Mouse (Mus musculus) forebrain, embryonic 11.5 days (tissue): ENCODE measurements around the gene Hist2h2aa1. TPM values are rescaled to one million over a fixed set of nuclear protein-coding genes. Genes with fewer than 3 reads are reported as not detected.
"Not testable (repeated sequence)": the region's sequence is repeated elsewhere in the genome, so short reads cannot be mapped to it uniquely, and the experiment has no call there.

Experiments used
- ATAC-seq: fragments of 200-750 bp; cut with Nextera tagmentation; replicated peaks from 2 replicates; pipeline ENCODE4 v1.8.0; 2017; ENCODE audit warnings: moderate TSS enrichment; ENCODE audit not compliant: low FRiP score
- DNase-seq: peaks from one replicate; pipeline ENCODE4 v3.0.0-alpha.2; 2017; ENCODE audit warnings: low spot score
- H3K27ac ChIP-seq: fragments of 300-500 bp; sonication (generic); 2 replicates; pipeline ENCODE4 v1.5.1; 2014; ENCODE audit warnings: low read depth, low read length
- H3K27me3 ChIP-seq: fragments of 300-500 bp; sonication (generic); 2 replicates; pipeline ENCODE4 v1.6.1; 2014; ENCODE audit warnings: mild to moderate bottlenecking, low read length, mixed read lengths; ENCODE audit not compliant: control insufficient read depth, insufficient read depth
- H3K36me3 ChIP-seq: fragments of 300-500 bp; sonication (generic); 2 replicates; pipeline ENCODE4 v1.6.1; 2014; ENCODE audit warnings: mild to moderate bottlenecking, low read length, moderate library complexity, mixed read lengths; ENCODE audit not compliant: control insufficient read depth, insufficient read depth
- H3K4me1 ChIP-seq: fragments of 300-500 bp; sonication (generic); replicated peaks from 2 replicates; pipeline ENCODE4 v1.6.1; 2014; ENCODE audit warnings: low read length, mixed read lengths; ENCODE audit not compliant: control insufficient read depth, insufficient read depth
- H3K4me2 ChIP-seq: fragments of 300-500 bp; sonication (generic); 2 replicates; pipeline ENCODE4 v1.6.1; 2014; ENCODE audit warnings: low read depth, mild to moderate bottlenecking, low read length, moderate library complexity, mixed read lengths; ENCODE audit not compliant: severe bottlenecking
- H3K4me3 ChIP-seq: fragments of 300-500 bp; sonication (generic); 2 replicates; pipeline ENCODE4 v1.5.1; 2014; ENCODE audit warnings: low read depth, low read length
- H3K9ac ChIP-seq: fragments of 300-500 bp; sonication (generic); 2 replicates; pipeline ENCODE4 v1.6.1; 2014; ENCODE audit warnings: low read length
- H3K9me3 ChIP-seq: fragments of 300-500 bp; sonication (generic); 2 replicates; pipeline ENCODE4 v1.6.1; 2016; ENCODE audit warnings: low read length, mixed read lengths; ENCODE audit not compliant: control insufficient read depth
- WGBS: fragments of 180-500 bp; shearing (Covaris S2); extraction: QIAGEN DNeasy Blood & Tissue Kit; methylation state at CpG from one replicate; pipeline ENCODE4 v1.1.7; 2014; 5-methylcytosine and 5-hydroxymethylcytosine counted together
- polyA plus RNA-seq: library from polyadenylated mRNA; unstranded; fragments of >200 nt; fragmentation: Nextera tagmentation; extraction: Ambion mirVana; gene quantifications from 2 replicates; pipeline ENCODE4 v1.2.1, GENCODE M21; 2014

The Hist2h2aa1 gene
- polyA plus RNA-seq, 1 experiment from 2014 or later, result 18.7 TPM

DNA sequence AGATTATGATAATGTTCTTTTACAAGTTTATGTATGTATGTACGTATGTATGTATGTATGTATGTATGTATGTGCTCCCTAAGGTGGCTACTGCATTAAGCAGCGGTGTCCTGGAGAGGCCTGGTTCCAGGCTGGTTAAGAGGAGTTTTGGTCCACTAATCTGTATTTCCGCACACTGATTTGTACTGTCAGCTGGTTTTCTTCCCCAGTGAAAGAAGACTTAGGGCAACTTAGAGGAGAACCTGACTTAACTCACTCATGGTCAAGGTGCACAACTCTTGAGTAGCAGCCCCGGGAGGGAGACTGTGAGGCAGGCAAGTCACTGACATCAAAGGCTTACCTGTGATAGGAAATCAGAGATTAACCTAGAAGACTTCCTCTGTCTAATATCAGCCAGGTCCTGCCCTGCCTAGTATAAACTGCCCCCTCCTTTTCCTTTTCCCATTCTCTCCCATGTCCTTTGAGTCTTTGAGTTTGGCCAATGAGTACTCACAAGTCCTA, 8.4 kb upstream of the Hist2h2aa1 start:
- H3K4me3 ChIP-seq, result peak overlapping the region; percentile 33
- H3K36me3 ChIP-seq, result no peaks in the 10 kb centered on the region
- DNase-seq (no peak), ATAC-seq (no peak)
- peak overlapping the region; percentile 55 for H3K4me2 ChIP-seq
- H3K27ac ChIP-seq, result no peak overlapping the region
- no peaks in the 10 kb centered on the region for H3K27me3 ChIP-seq
- peak overlapping the region; percentile 65 for H3K9ac ChIP-seq
- WGBS, result 89% methylated on average over 4 of the region's 4 CpGs
- 0 out of 2 replicates have a peak, but pooled peaks cover 2% of the 10 kb centered on the region for H3K4me1 ChIP-seq
- no peaks in the 10 kb centered on the region for H3K9me3 ChIP-seq

- ATAC-seq, result no peak
Measured at GRCm38 (mm10) chr3:96237335-96237903, 7.9 kb upstream of the Hist2h2aa1 start.

DNA sequence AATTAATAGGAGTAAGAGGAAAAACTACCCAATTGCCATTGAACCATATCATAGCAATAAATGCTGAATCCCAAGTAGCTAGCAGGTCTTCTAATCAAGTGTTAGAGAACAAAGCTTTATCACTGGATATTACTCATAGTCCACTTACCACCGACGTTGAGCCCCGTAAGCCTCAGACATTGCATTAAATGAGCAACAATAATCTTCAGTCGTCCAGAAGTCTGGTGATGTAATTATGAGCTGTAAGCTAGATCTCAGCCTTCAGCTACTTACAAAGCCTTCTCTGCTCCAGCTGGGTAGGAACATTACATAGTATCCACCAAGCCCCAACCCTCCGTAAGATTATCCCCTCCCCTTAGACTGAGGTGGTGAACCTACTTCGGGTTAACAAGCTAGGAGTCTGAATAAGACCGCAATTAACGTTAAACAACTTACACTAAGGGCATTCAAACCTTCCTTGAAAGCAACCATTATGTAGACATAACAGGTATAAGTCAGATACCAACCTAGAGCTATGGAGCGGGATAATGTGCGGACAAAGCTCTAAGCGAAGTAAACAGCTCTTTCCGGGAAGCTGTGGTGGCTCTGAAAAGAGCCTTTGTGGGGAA, 7.3 kb upstream of the Hist2h2aa1 start:
- no peaks in the 10 kb centered on the region for H3K9me3 ChIP-seq
- H3K27me3 ChIP-seq, result no peaks in the 10 kb centered on the region
- WGBS, result under 1% methylated on average over 12 of the region's 12 CpGs
- DNase-seq (no peak), ATAC-seq (no peak)
- H3K27ac ChIP-seq, result peak overlapping the region; percentile 75
- 0 out of 2 replicates have a peak, but pooled peaks cover 2% of the 10 kb centered on the region for H3K4me1 ChIP-seq
- peak overlapping the region; percentile 55 for H3K4me2 ChIP-seq
- peak overlapping the region; percentile 33 for H3K4me3 ChIP-seq
- peak overlapping the region; percentile 65 for H3K9ac ChIP-seq
- H3K36me3 ChIP-seq, result no peaks in the 10 kb centered on the region

More at GRCm38 (mm10) chr3:96237335-96237903, 7.9 kb upstream of the Hist2h2aa1 start:
- H3K4me3 ChIP-seq, result peak overlapping the region; percentile 33
- peak overlapping the region; percentile 65 for H3K9ac ChIP-seq
- no peaks in the 10 kb centered on the region for H3K36me3 ChIP-seq
- H3K27me3 ChIP-seq, result no peaks in the 10 kb centered on the region
- 0 out of 2 replicates have a peak, but pooled peaks cover 2% of the 10 kb centered on the region for H3K4me1 ChIP-seq
- peak overlapping the region; percentile 55 for H3K4me2 ChIP-seq
- WGBS, result 27% methylated on average over 7 of the region's 7 CpGs
- DNase-seq, result peak; percentile 59
- H3K27ac ChIP-seq, result peak overlapping the region; percentile 75
- H3K9me3 ChIP-seq, result no peaks in the 10 kb centered on the region

DNA sequence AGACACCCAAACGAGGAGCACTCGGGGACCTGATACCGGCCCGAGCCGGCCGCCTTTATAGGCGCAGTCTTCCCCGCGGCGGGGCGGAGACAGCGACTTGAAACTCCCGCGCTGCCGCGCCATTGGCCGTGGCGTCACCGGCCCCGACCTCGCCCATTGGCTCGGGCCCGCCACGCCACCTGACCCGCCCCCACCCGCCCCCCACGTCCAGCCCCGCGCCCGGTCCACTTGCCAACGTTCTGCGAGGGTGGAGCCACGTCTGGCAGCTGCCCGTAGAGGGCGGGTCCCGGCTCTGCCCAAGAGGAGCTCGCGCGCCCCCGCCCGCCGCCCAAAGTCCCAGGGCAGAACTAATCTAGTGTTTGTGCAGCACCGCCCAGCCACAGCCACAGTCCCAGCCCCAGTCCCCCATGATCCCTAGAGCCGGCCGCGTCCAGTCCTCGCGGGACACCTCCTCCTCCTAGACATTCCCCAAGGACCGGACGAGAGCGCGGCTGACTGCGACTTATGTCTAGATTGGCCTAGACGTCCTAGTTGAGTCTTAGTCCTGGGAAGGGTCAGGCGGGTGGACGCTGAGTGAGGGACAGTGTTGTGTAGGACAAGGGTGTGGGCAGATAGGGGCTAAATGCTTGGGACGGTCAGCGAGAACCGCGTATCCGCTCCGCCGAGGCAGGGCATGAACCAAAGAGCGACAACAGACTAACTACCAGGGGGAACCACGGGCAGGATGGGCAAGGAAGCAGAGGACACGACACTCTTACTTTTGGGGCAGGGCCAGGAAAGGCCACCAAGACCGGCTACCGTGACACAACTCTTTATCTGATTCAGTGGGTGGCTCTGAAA, 6.1 kb upstream of the Hist2h2aa1 start, which contains the start of gene Hist2h3c2:
TSS of gene Hist2h3c2 (minus strand) at position 174 of the 840 bp plus-strand sequence.
- not testable (repeated sequence) for DNase-seq, H3K27me3 ChIP-seq, H3K4me1 ChIP-seq, H3K36me3 ChIP-seq, H3K9me3 ChIP-seq
- Histone ChIP-seq H3K4me2 (peak within 1 kb of the TSS; percentile 55), H3K4me3 (peak within 1 kb of the TSS; percentile 33), H3K9ac (peak within 1 kb of the TSS; percentile 65), H3K27ac (peak within 1 kb of the TSS; percentile 75)
- WGBS, result 0% methylated on average over 10 of the region's 68 CpGs
- peak; percentile 93 for ATAC-seq

- WGBS, result 6% methylated on average over 24 of the region's 85 CpGs
- H3K36me3 ChIP-seq, H3K27me3 ChIP-seq, H3K9me3 ChIP-seq, H3K4me1 ChIP-seq: not testable (repeated sequence)
- peak within 1 kb of the TSS; percentile 84 for H3K27ac ChIP-seq
- H3K9ac ChIP-seq, result peak within 1 kb of the TSS; percentile 64
- ATAC-seq, result peak; percentile 80
- H3K4me2 ChIP-seq, result peak within 1 kb of the TSS; percentile 31; the same call in 1 of the 2 replicates
- peak within 1 kb of the TSS; percentile 21; the same call in 1 of the 2 replicates for H3K4me3 ChIP-seq
- peak; percentile 87 for DNase-seq
Measured at GRCm38 (mm10) chr3:96239949-96240798, 5.1 kb upstream of the Hist2h2aa1 start, which contains the start of gene Hist2h2aa2. TSS of gene Hist2h2aa2 (minus strand) at chr3:96240276.

DNA sequence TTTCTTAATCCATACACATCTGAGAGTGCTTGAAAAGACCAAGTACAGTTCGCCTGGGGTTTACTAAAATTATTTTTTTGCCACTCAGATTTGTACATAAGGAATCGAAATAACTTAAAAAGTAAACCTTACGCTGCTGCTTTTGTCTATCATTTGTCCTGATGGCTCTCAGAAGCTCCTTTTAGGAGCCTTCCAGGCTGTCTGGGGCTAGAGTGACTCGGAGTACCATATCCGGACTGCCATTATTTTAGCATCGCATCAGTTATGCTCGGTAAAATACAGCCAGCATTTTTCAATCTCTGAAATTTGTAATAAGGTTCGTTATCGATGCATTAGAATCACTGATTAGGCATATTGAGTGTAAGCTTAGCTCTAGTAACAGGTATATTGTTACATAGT, 4.5 kb upstream of the Hist2h2aa1 start:
- Histone ChIP-seq H3K9me3 (no peaks in the 10 kb centered on the region), H3K9ac (peak overlapping the region; percentile 64), H3K4me2 (no peak overlapping the region), H3K27me3 (no peaks in the 10 kb centered on the region), H3K4me1 (peaks cover 6% of the 10 kb centered on the region; the same call in 1 of the 2 replicates), H3K27ac (peak overlapping the region; percentile 84), H3K4me3 (no peak overlapping the region), H3K36me3 (no peaks in the 10 kb centered on the region)
- no peak for DNase-seq
- no peak for ATAC-seq
- 76% methylated on average over 9 of the region's 9 CpGs for WGBS

DNA sequence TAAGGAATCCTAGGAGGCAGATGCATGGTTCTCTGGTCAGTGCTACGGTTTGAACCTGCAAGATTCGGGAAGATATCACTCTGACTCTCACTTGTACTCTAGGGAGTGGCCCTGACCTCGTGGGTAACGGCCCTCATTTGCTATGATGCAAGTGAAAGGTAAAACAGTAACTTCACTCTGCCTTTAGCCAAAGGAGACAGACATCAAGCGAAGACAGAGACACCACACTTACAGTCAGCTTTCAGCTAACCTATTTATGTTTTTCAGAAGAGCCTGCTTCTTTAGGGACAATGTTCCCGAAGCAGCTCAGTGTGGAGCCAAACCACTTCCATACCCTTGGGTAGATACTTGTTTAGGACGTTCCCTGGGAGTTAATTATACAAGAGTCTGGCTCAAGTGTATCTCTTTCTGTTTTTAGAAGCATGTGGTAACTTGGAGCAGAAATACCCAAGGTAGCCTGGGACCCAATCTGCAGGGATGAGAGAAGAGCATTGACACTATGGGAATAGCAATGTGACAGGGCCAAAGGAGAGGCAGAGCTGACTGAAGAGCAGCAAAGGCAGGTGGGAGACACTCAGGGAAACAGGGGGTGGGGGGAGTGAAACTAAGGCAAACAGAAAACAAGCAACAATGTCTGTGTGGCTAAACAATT, 1.2 kb upstream of the Hist2h2aa1 start:
- DNase-seq (no peak), ATAC-seq (no peak)
- H3K27me3 ChIP-seq, result no peaks in the 10 kb centered on the region; the same call in 1 of the 2 replicates
- 86% methylated on average over 7 of the region's 7 CpGs for WGBS
- 0 out of 2 replicates have a peak overlapping the region, but pooled peaks have one; percentile 41 for H3K4me3 ChIP-seq
- H3K9me3 ChIP-seq, result no peaks in the 10 kb centered on the region
- H3K36me3 ChIP-seq, result no peaks in the 10 kb centered on the region
- peaks cover 6% of the 10 kb centered on the region; the same call in 1 of the 2 replicates for H3K4me1 ChIP-seq
- H3K27ac ChIP-seq, result peak overlapping the region; percentile 97
- peak overlapping the region; percentile 63; the same call in 1 of the 2 replicates for H3K4me2 ChIP-seq
- H3K9ac ChIP-seq, result peak overlapping the region; percentile 85
